Mouse (Mus musculus): ENCODE results near the gene Dctpp1.
"Not testable (repeated sequence)": the region's sequence is repeated elsewhere in the genome, so short reads cannot be mapped to it uniquely, and the experiment has no call there.

Dctpp1 gene

GRCm38 (mm10) chr7:127270666-127271065 is 10.2 kb upstream of the Dctpp1 start:
- no peak for DNase-seq (ENCODE audit: low spot score in 2 of 2)

- no peak for DNase-seq (ENCODE audit: low spot score in 2 of 2)
These were observed 9.7 kb upstream of the Dctpp1 start for GRCm38 (mm10) chr7:127270256-127270655.

GRCm38 (mm10) chr7:127263526-127263925 is 3.0 kb upstream of the Dctpp1 start:
- DNase-seq (ENCODE audit: low spot score in 2 of 2) = no peak

GRCm38 (mm10) chr7:127262218-127262961 is 1.9 kb upstream of the Dctpp1 start:
- no peak for DNase-seq (ENCODE audit: low spot score in 2 of 2)

- no peak for DNase-seq (ENCODE audit: low spot score in 2 of 2)
These were observed 1.2 kb downstream of the Dctpp1 start for GRCm38 (mm10) chr7:127259186-127259905.

- no peak for DNase-seq (ENCODE audit: low spot score in 2 of 2)
These were observed 4.0 kb downstream of the Dctpp1 start for GRCm38 (mm10) chr7:127256518-127256917.

GRCm38 (mm10) chr7:127255965-127256364 is 4.5 kb downstream of the Dctpp1 start:
- DNase-seq (ENCODE audit: low spot score in 2 of 2) = no peak

GRCm38 (mm10) chr7:127255008-127255407 is 5.5 kb downstream of the Dctpp1 start:
- DNase-seq (ENCODE audit: low spot score in 2 of 2) = no peak

- peak; percentile 91 to 95 for DNase-seq (ENCODE audit: low spot score in 2 of 2)
These were observed 6.4 kb downstream of the Dctpp1 start for GRCm38 (mm10) chr7:127253821-127254769.

GRCm38 (mm10) chr7:127253341-127253740 is 7.2 kb downstream of the Dctpp1 start:
- DNase-seq (ENCODE audit: low spot score in 2 of 2) = no peak

- DNase-seq (ENCODE audit: low spot score in 2 of 2) = no peak
These were observed 8.1 kb downstream of the Dctpp1 start for GRCm38 (mm10) chr7:127252414-127252813.

GRCm38 (mm10) chr7:127250511-127250910 is 10.0 kb downstream of the Dctpp1 start:
- not testable (repeated sequence) for DNase-seq (ENCODE audit: low spot score in 2 of 2)

- no peak for DNase-seq (ENCODE audit: low spot score in 2 of 2)
These were observed 15.6 kb downstream of the Dctpp1 start for GRCm38 (mm10) chr7:127244658-127245510.

GRCm38 (mm10) chr7:127243870-127244657 is 16.4 kb downstream of the Dctpp1 start, which contains the start of gene Zfp771:
TSS of gene Zfp771 (plus strand) at chr7:127244274.
- DNase-seq (ENCODE audit: low spot score in 2 of 2) = peak; percentile 93

GRCm38 (mm10) chr7:127243361-127243867 is 17.1 kb downstream of the Dctpp1 start:
- DNase-seq (ENCODE audit: low spot score in 2 of 2) = no peak

- DNase-seq (ENCODE audit: low spot score in 2 of 2) = no peak
These were observed 25.7 kb downstream of the Dctpp1 start for GRCm38 (mm10) chr7:127234777-127235176.

GRCm38 (mm10) chr7:127233765-127234164 is 26.7 kb downstream of the Dctpp1 start:
- no peak for DNase-seq (ENCODE audit: low spot score in 2 of 2)

GRCm38 (mm10) chr7:127233368-127233749 is 27.1 kb downstream of the Dctpp1 start:
- no peak for DNase-seq (ENCODE audit: low spot score in 2 of 2)

- DNase-seq (ENCODE audit: low spot score in 2 of 2) = peak; percentile 71 to 82
These were observed 27.7 kb downstream of the Dctpp1 start, which contains the start of the genes Zfp553 and Sept1 for GRCm38 (mm10) chr7:127232622-127233367. TSS of gene Zfp553 (plus strand) at chr7:127233061. TSS of gene Sept1 (minus strand) at chr7:127233130.

Data from frontal cortex, postnatal 10 days (tissue).